Mouse (Mus musculus) gonadal fat pad, adult 2 months (tissue): ENCODE data around the gene Mllt11. TPM values are rescaled to one million over a fixed set of nuclear protein-coding genes. Genes with fewer than 3 reads are reported as not detected.

Experiments used
- DNase-seq: peaks from one replicate; pipeline ENCODE4 v3.0.0-alpha.2; 2012; ENCODE audit warnings: low read depth
- polyA plus RNA-seq: library from polyadenylated mRNA; depleted of rRNA; stranded (reverse); fragments of >200 nt; gene quantifications from 2 replicates; pipeline ENCODE4 v1.2.3, GENCODE M21; 2012; rRNA removed

Gene Mllt11
- polyA plus RNA-seq, 1 experiment, result 24.7 TPM

DNA sequence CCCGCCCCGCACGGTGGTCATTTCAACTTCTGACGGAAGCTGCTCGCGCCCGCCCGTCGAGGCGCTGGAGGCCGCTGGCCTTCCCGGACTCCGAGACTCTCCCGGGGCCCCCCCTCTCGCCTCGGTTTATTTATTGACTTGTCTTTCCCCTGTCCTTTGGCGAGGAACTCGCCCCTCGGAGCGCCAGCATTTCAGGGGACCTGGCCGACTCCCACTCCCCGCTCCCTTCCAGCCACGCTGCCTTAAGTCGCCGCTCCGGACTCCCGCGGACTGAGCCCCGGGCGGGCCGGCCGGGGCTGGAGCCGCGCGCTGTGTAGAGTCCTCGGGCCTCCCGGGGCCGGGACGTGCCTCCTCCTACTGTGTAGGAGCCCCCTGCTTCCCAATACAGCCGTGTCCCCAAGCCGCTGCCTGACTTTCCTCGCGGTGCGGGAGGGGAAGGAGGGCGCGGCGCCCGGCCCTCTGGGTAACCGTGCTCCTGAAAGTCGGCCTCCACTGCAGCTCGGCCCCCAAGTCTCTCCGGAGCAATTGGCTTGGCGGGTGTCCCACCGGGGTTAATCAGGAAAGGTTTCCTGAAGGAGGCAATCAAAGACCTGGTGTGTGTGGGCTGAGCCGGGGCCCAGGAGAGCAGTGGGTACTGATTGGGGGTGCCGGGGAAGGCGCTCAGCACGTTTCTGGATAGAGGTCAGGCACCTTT lies 58.6 kb downstream of the Mllt11 start:
- no peak for DNase-seq

DNA sequence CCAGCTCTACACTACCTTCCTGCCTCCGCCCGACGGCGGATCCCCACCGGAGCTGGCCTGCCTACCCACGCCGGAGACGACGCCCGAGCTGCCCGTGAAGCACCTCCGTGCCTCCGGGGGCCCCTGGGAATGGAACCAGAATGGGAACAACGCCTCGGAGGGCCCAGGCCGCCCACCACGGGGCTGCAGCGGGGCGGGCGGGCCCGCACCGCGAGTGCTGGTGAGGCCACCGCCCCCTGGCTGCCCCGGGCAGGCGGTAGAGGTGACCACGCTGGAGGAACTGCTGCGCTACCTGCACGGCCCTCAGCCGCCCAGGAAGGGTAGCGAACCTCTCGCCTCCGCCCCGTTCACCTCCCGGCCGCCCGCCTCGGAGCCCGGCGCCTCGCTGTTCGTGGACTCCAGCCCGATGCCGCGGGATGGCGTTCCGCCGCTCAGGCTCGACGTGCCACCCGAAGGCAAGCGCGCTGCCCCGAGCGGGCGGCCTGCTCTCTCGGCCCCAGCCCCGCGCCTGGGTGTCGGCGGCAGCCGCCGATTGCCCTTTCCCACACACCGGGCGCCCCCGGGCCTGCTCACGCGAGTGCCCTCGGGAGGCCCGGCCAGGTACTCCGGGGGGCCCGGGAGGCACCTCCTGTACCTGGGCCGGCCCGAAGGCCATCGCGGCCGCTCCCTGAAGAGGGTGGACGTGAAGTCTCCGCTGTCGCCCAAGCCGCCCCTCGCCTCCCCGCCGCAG lies 59.3 kb downstream of the Mllt11 start:
- DNase-seq, result no peak

DNA sequence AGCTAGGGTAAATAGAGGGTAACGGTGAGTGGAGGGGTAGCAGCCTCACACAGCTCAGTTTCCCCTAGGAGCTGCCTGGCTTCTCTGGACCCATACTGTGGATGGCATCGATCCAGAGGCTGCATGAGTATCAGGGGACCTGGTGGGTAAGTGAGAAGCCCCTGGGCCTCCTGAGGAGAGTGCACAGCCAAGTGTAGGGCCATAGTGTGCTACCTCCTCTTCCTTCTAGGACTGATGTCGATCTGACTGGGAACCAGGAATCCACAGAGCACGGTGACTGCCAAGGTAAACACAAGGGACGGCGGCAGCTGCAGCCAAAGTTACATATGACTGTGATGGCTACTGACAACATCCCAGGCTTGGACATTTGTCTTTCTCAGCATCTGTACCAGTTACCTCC lies 60.9 kb downstream of the Mllt11 start:
- DNase-seq, result no peak

DNA sequence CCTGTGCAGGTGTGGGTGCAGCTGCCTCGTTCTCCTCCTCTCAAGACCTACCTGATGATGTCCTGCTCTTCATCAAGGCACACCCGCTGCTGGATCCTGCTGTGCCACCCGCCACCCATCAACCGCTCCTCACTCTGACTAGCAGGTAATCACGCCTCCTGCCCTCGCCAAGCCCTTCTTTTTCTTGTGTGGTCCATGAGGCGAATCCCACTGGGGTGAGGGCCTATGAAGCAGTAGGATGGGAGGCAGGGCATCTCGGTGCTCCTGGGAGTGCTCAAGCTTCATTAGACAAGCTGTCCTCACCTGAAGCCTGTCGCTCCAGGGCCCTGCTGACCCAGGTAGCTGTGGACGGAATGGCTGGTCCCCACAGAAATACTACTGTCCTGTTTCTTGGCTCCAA lies 62.0 kb downstream of the Mllt11 start:
- DNase-seq, result no peak

Other genes with a start within 250 kb of the Mllt11 start
- 24.9 and 28.0 TPM in 2 replicates for gene Zfp687, start 216.7 kb downstream of the Mllt11 start, polyA plus RNA-seq
- gene Psmd4, start 189.6 kb downstream of the Mllt11 start, polyA plus RNA-seq, result 182 and 227 TPM in 2 replicates
- 19.6 and 21.0 TPM in 2 replicates for gene Pip5k1a, start 125.2 kb downstream of the Mllt11 start, polyA plus RNA-seq
- 42.0 and 43.5 TPM in 2 replicates for gene Vps72, start 121.1 kb downstream of the Mllt11 start, polyA plus RNA-seq
- gene Tmod4, start 107.7 kb downstream of the Mllt11 start, polyA plus RNA-seq, result 0.42 and 0.63 TPM in 2 replicates
- gene Scnm1, start 98.2 kb downstream of the Mllt11 start, polyA plus RNA-seq, result 36.7 and 37.0 TPM in 2 replicates
- gene Lysmd1, start 98.1 kb downstream of the Mllt11 start, polyA plus RNA-seq, result 8.8 and 9.4 TPM in 2 replicates
- 10.4 and 11.6 TPM in 2 replicates for gene Tnfaip8l2, start 89.8 kb downstream of the Mllt11 start, polyA plus RNA-seq
- 6.4 and 6.7 TPM in 2 replicates for gene Sema6c, start 71.7 kb downstream of the Mllt11 start, polyA plus RNA-seq
- 13.2 and 14.2 TPM in 2 replicates for gene Gabpb2, start 14.3 kb downstream of the Mllt11 start, polyA plus RNA-seq
- gene Cdc42se1, start 3.4 kb downstream of the Mllt11 start, polyA plus RNA-seq, result 59.7 and 60.1 TPM in 2 replicates
- 0.86 and 2.1 TPM in 2 replicates for gene Gm128, start 9.4 kb upstream of the Mllt11 start, polyA plus RNA-seq
- 2.1 and 2.6 TPM in 2 replicates for gene Bnipl, start 19.0 kb upstream of the Mllt11 start, polyA plus RNA-seq
- gene Mindy1, start 49.2 kb upstream of the Mllt11 start, polyA plus RNA-seq, result 90.3 and 111 TPM in 2 replicates
- gene Prune1, start 49.9 kb upstream of the Mllt11 start, polyA plus RNA-seq, result 23.6 and 28.2 TPM in 2 replicates
- 18.1 and 26.0 TPM in 2 replicates for gene Anxa9, start 75.0 kb upstream of the Mllt11 start, polyA plus RNA-seq
- gene Cers2, start 82.6 kb upstream of the Mllt11 start, polyA plus RNA-seq, result 92.9 and 123 TPM in 2 replicates
- gene Setdb1, start 125.0 kb upstream of the Mllt11 start, polyA plus RNA-seq, result 16.1 and 17.1 TPM in 2 replicates
- gene 4930558C23Rik, start 170.7 kb upstream of the Mllt11 start, polyA plus RNA-seq, result not detected in 2 replicates
- 27.0 and 31.4 TPM in 2 replicates for gene Arnt, start 202.2 kb upstream of the Mllt11 start, polyA plus RNA-seq